Mouse (Mus musculus): ENCODE measurements around the gene Pcnp. TPM values are rescaled to one million over a fixed set of nuclear protein-coding genes. Genes with fewer than 3 reads are reported as not detected.

Gene Pcnp
- total and polyA plus RNA-seq, 3 experiments = 67.4 to 177 (median 154) TPM

- no peak for TF ChIP-seq EP300 (IDR thresholded peaks at IDR 0.05; ENCODE audit: low read length)
- TF ChIP-seq PAX5 (IDR thresholded peaks at IDR 0.05; ENCODE audit: low read length) = no peak
- peak; percentile 99 for TF ChIP-seq MAZ (IDR thresholded peaks at IDR 0.05; ENCODE audit: low read depth, low read length)
- peak; percentile 38; the same call in 1 of the 2 replicates for TF ChIP-seq MEF2A (IDR thresholded peaks at IDR 0.05; ENCODE audit: borderline replicate concordance, low read depth, low read length)
- TF ChIP-seq USF2 (conservative IDR thresholded peaks at IDR 0.05; ENCODE audit: low read depth, low read length) = no peak
- TF ChIP-seq POLR2A (IDR thresholded peaks at IDR 0.05; ENCODE audit: low read depth, low read length) = peak; percentile 70
- peak; percentile 81 for TF ChIP-seq SIN3A (IDR thresholded peaks at IDR 0.05; ENCODE audit: low read length)
- peak; percentile 63; the same call in 1 of the 2 replicates for TF ChIP-seq TBP (conservative IDR thresholded peaks at IDR 0.05; ENCODE audit: low read depth, low read length)
- TF ChIP-seq CTCF (conservative IDR thresholded peaks at IDR 0.05 in 1 of 2, IDR thresholded peaks at IDR 0.05 in 1 of 2; ENCODE audit: low read depth in 2 of 2, low read length in 2 of 2) = 0 out of 4 replicates have a peak, but pooled peaks of 1 of the 2 experiments have one; percentile 9
- TF ChIP-seq ZKSCAN1 (IDR thresholded peaks at IDR 0.05; ENCODE audit: borderline replicate concordance, low read depth, low read length) = no peak
- TF ChIP-seq BHLHE40 (IDR thresholded peaks at IDR 0.05; ENCODE audit: low read depth, low read length) = no peak; the same call in 1 of the 2 replicates
- peak; percentile 13; the same call in 1 of the 2 replicates for TF ChIP-seq MAFK (IDR thresholded peaks at IDR 0.05; ENCODE audit: insufficient replicate concordance, low read length)
- TF ChIP-seq E2F4 (IDR thresholded peaks at IDR 0.05; ENCODE audit: insufficient replicate concordance, low read depth, low read length) = no peak
- TF ChIP-seq USF1 (IDR thresholded peaks at IDR 0.05; ENCODE audit: low read depth, low read length) = no peak
These were observed 45.9 kb upstream of the Pcnp start (continued) for GRCm38 (mm10) chr16:56075222-56076111.

GRCm38 (mm10) chr16:56074565-56074964 is 45.0 kb upstream of the Pcnp start:
- no peak for TF ChIP-seq NRF1 (IDR thresholded peaks at IDR 0.05; ENCODE audit: low read depth, low read length)
- no peak for TF ChIP-seq E2F4 (IDR thresholded peaks at IDR 0.05; ENCODE audit: insufficient replicate concordance, low read depth, low read length)
- TF ChIP-seq CTCF (conservative IDR thresholded peaks at IDR 0.05 in 1 of 2, IDR thresholded peaks at IDR 0.05 in 1 of 2; ENCODE audit: low read depth in 2 of 2, low read length in 2 of 2) = no peak
- TF ChIP-seq GABPA (IDR thresholded peaks at IDR 0.05; ENCODE audit: insufficient replicate concordance, low read depth, low read length) = no peak
- no peak for TF ChIP-seq ETS1 (conservative IDR thresholded peaks at IDR 0.05; ENCODE audit: low read depth, low read length)
- no peak for TF ChIP-seq BHLHE40 (IDR thresholded peaks at IDR 0.05; ENCODE audit: low read depth, low read length)
- Histone ChIP-seq H3K9me3 (replicated peaks; ENCODE audit: low read length) (no peaks in the 10 kb centered on the region), H3K36me3 (replicated peaks in 1 of 2; ENCODE audit: control insufficient read depth in 1 of 2, insufficient read depth in 1 of 2, low read length in 1 of 2) (peaks cover 0 to 12% of the 10 kb centered on the region in 2 experiments), H3K79me2 (replicated peaks; ENCODE audit: control insufficient read depth, extremely low read depth, insufficient read depth, poor library complexity, severe bottlenecking) (peaks cover 4% of the 10 kb centered on the region), H3K4me1 (ENCODE audit: control insufficient read depth in 1 of 2, insufficient read depth in 2 of 2) (peaks cover 3 to 24% of the 10 kb centered on the region in 2 experiments; a peak in 3 of 4 replicates), H3K27ac (ENCODE audit: insufficient read depth, low read depth) (no peak overlapping the region), H3K4me3 (replicated peaks in 1 of 3; ENCODE audit: low read depth in 2 of 3, low read length in 2 of 3, poor library complexity in 1 of 3) (no peak overlapping the region), H3K27me3 (replicated peaks) (no peaks in the 10 kb centered on the region), H3K4me2 (ENCODE audit: insufficient read depth, low read depth, poor library complexity, severe bottlenecking) (peak overlapping the region; percentile 45; the same call in 1 of the 2 replicates), H3K9ac (ENCODE audit: insufficient read depth, low read depth) (peak overlapping the region; percentile 64; the same call in 1 of the 2 replicates)
- dilution Hi-C loops (cut with MboI; ENCODE audit: extremely low pct_ligation_motif_present, extremely low pct_unique_long_range_greater_than_20kb, low sequenced_read_pairs) (no loop called here), in situ Hi-C loops (cut with MboI; ENCODE audit: low pct_ligation_motif_present, low pct_unique_long_range_greater_than_20kb, low sequenced_read_pairs) (no loop called here)
- no peak for DNase-seq (ENCODE audit: extremely low read depth)
